Mouse (Mus musculus) brain, adult 2 months (tissue): ENCODE data around the gene Serpinb9c.
A peak's percentile ranks its signal among the peaks of the same experiment; 100 is the strongest.
"Not testable (repeated sequence)": the region's sequence is repeated elsewhere in the genome, so short reads cannot be mapped to it uniquely, and the experiment has no call there.

Experiments
- DNase-seq: peaks from one replicate; pipeline ENCODE4 v3.0.0; 2011; ENCODE audit warnings: low read depth, low spot score

The Serpinb9c gene

GRCm38 (mm10) chr13:33159642-33160041, at the start of gene Serpinb9c:
Gene Serpinb9c (minus strand): TSS chr13:33159742.
- DNase-seq = no peak

- no peak for DNase-seq
These were observed 40.2 kb upstream of the Serpinb9c start for GRCm38 (mm10) chr13:33199740-33200139.

GRCm38 (mm10) chr13:33192659-33193058, 33.1 kb upstream of the Serpinb9c start, which contains the start of gene Serpinb9d:
Gene Serpinb9d (plus strand): TSS chr13:33192959.
- DNase-seq = no peak

- DNase-seq = not testable (repeated sequence)
These were observed 30.9 kb upstream of the Serpinb9c start for GRCm38 (mm10) chr13:33190486-33190885.

GRCm38 (mm10) chr13:33141435-33141834, 18.1 kb downstream of the Serpinb9c start:
- DNase-seq = peak; percentile 10

- peak; percentile 70 for DNase-seq
These were observed 21.8 kb downstream of the Serpinb9c start for GRCm38 (mm10) chr13:33137717-33138116.

- DNase-seq = no peak
These were observed 46.5 kb downstream of the Serpinb9c start for GRCm38 (mm10) chr13:33113054-33113453.

- peak; percentile 41 for DNase-seq
These were observed 53.9 kb downstream of the Serpinb9c start for GRCm38 (mm10) chr13:33105626-33106025.
